ENCODE assay signal across 10 mouse cellular contexts in genomic region chr12:70800086-70800485, GRCm38 (mm10).
"Had no signal": no experiment of that assay in that cellular context is flagged by ENCODE, and none has a peak within 500 bp of the region (broad histone marks: within the 10 kb centered on the region; RNA-seq: fewer than 3 reads in every experiment).

No protein-coding gene starts in this region.

- H3K4me2 ChIP-seq: midbrain, embryonic 12.5 days had no signal

- H3K9me3 ChIP-seq: limb, embryonic 13.5 days; midbrain, embryonic 12.5 days had no signal

- H3K27me3 ChIP-seq: limb, embryonic 13.5 days had no signal

- H3K4me3 ChIP-seq: layer of hippocampus, adult 2 months; limb, embryonic 13.5 days; midbrain, embryonic 12.5 days had no signal

- H3K27ac ChIP-seq: kidney, postnatal 0 days; layer of hippocampus, adult 2 months; limb, embryonic 13.5 days; liver, embryonic 14.5 days; midbrain, embryonic 12.5 days had no signal

- H3K36me3 ChIP-seq: limb, embryonic 13.5 days; midbrain, embryonic 12.5 days had no signal

- DNase-seq: kidney, adult 9 months; left cerebral cortex, postnatal 4 days; right cerebral cortex, adult 18-20 months; right cerebral cortex, postnatal 25 days; thymus, postnatal 36 days had no signal

- H3K9ac ChIP-seq: limb, embryonic 13.5 days; liver, embryonic 14.5 days; midbrain, embryonic 12.5 days had no signal
